Mouse (Mus musculus) limb, embryonic 15.5 days (tissue): ENCODE measurements around the gene Myo15b. TPM values are rescaled to one million over a fixed set of nuclear protein-coding genes. Genes with fewer than 3 reads are reported as not detected.

Source experiments
- ATAC-seq: fragments of 200-750 bp; cut with Nextera tagmentation; 2 replicates; pipeline ENCODE4 v1.8.0; 2017; ENCODE audit warnings: low read depth, moderate TSS enrichment; ENCODE audit not compliant: insufficient number of reproducible peaks, low FRiP score, low TSS enrichment
- H3K27ac ChIP-seq: fragments of 300-500 bp; sonication (generic); 2 replicates; pipeline ENCODE4 v1.5.1; 2015; ENCODE audit warnings: moderate library complexity, mild to moderate bottlenecking, inconsistent platforms
- H3K27me3 ChIP-seq: fragments of 300-500 bp; sonication (generic); 2 replicates; pipeline ENCODE4 v1.6.1; 2015; ENCODE audit warnings: inconsistent platforms
- H3K36me3 ChIP-seq: fragments of 300-500 bp; sonication (generic); 2 replicates; pipeline ENCODE4 v1.6.1; 2015; ENCODE audit warnings: inconsistent platforms
- H3K4me1 ChIP-seq: fragments of 300-500 bp; sonication (generic); 2 replicates; pipeline ENCODE4 v1.6.1; 2015; ENCODE audit warnings: inconsistent platforms
- H3K4me2 ChIP-seq: fragments of 300-500 bp; sonication (generic); 2 replicates; pipeline ENCODE4 v1.6.1; 2015; ENCODE audit warnings: mild to moderate bottlenecking, inconsistent platforms
- H3K4me3 ChIP-seq: fragments of 300-500 bp; sonication (generic); 2 replicates; pipeline ENCODE4 v1.5.1; 2015; ENCODE audit warnings: mild to moderate bottlenecking, inconsistent platforms
- H3K9ac ChIP-seq: fragments of 300-500 bp; sonication (generic); 2 replicates; pipeline ENCODE4 v1.6.1; 2015; ENCODE audit warnings: inconsistent platforms
- H3K9me3 ChIP-seq: fragments of 300-500 bp; sonication (generic); 2 replicates; pipeline ENCODE4 v1.6.1; 2016; ENCODE audit warnings: inconsistent platforms
- WGBS: fragments of 180-500 bp; shearing (Covaris S2); methylation state at CpG from one replicate; pipeline ENCODE4 v1.1.7; 2015; 5-methylcytosine and 5-hydroxymethylcytosine counted together
- polyA plus RNA-seq: library from polyadenylated mRNA; unstranded; fragments of >200 nt; fragmentation: Nextera tagmentation; extraction: Ambion mirVana; gene quantifications from 2 replicates; pipeline ENCODE4 v1.2.1, GENCODE M21; 2015

Gene Myo15b
- polyA plus RNA-seq, 1 experiment from 2014 or later = 0.47 TPM

GRCm38 (mm10) chr11:115933747-115934110, 75.5 kb downstream of the Myo15b start:
- peak overlapping the region; percentile 57 for H3K9ac ChIP-seq
- peak overlapping the region; percentile 79 for H3K4me2 ChIP-seq
- under 1% methylated on average over 16 of the region's 16 CpGs for WGBS
- H3K4me1 ChIP-seq = peaks cover 26% of the 10 kb centered on the region
- H3K27me3 ChIP-seq = no peaks in the 10 kb centered on the region
- H3K4me3 ChIP-seq = peak overlapping the region; percentile 61
- peaks cover 37% of the 10 kb centered on the region for H3K36me3 ChIP-seq
- ATAC-seq = 0 out of 2 replicates have a peak, but pooled peaks have one; percentile 22
- peak overlapping the region; percentile 3; the same call in 1 of the 2 replicates for H3K27ac ChIP-seq
- no peaks in the 10 kb centered on the region for H3K9me3 ChIP-seq

- no peak overlapping the region for H3K4me3 ChIP-seq
- H3K36me3 ChIP-seq = peaks cover 80% of the 10 kb centered on the region
- ATAC-seq = no peak
- H3K27me3 ChIP-seq = no peaks in the 10 kb centered on the region
- H3K9me3 ChIP-seq = no peaks in the 10 kb centered on the region
- 38% methylated on average over 6 of the region's 6 CpGs for WGBS
- peaks cover 2% of the 10 kb centered on the region for H3K4me1 ChIP-seq
- no peak overlapping the region for H3K9ac ChIP-seq
- H3K4me2 ChIP-seq = no peak overlapping the region
- H3K27ac ChIP-seq = no peak overlapping the region
Measured at GRCm38 (mm10) chr11:115939690-115940329, 81.6 kb downstream of the Myo15b start.

GRCm38 (mm10) chr11:115941980-115942379, 83.8 kb downstream of the Myo15b start:
- Histone ChIP-seq H3K4me3 (no peak overlapping the region), H3K36me3 (peaks cover 81% of the 10 kb centered on the region), H3K9me3 (no peaks in the 10 kb centered on the region), H3K4me2 (no peak overlapping the region), H3K27me3 (no peaks in the 10 kb centered on the region), H3K27ac (no peak overlapping the region), H3K9ac (no peak overlapping the region), H3K4me1 (peaks cover 6% of the 10 kb centered on the region; the same call in 1 of the 2 replicates)
- WGBS = 86% methylated on average over 7 of the region's 7 CpGs
- ATAC-seq = no peak

Other genes starting within 250 kb of the Myo15b start
- gene Mif4gd, start 245.4 kb upstream of the Myo15b start, polyA plus RNA-seq = 27.6 and 29.1 TPM in 2 replicates
- gene Slc25a19, start 230.1 kb upstream of the Myo15b start, polyA plus RNA-seq = 24.0 and 24.7 TPM in 2 replicates
- gene Grb2, start 149.8 kb upstream of the Myo15b start, polyA plus RNA-seq = 87.7 and 93.9 TPM in 2 replicates
- 23.6 and 28.1 TPM in 2 replicates for gene Tmem94, start 93.0 kb upstream of the Myo15b start, polyA plus RNA-seq
- gene Caskin2, start 44.8 kb upstream of the Myo15b start, polyA plus RNA-seq = 16.5 and 17.9 TPM in 2 replicates
- gene Tsen54, start 43.7 kb upstream of the Myo15b start, polyA plus RNA-seq = 29.5 and 31.3 TPM in 2 replicates
- gene Llgl2, start 34.4 kb upstream of the Myo15b start, polyA plus RNA-seq = 22.4 and 23.1 TPM in 2 replicates
- gene Smim5, start 41.6 kb downstream of the Myo15b start, polyA plus RNA-seq = 19.6 and 27.4 TPM in 2 replicates
- gene Smim6, start 53.6 kb downstream of the Myo15b start, polyA plus RNA-seq = 1.0 and 1.7 TPM in 2 replicates
- 31.3 and 36.1 TPM in 2 replicates for gene Sap30bp, start 74.9 kb downstream of the Myo15b start, polyA plus RNA-seq
- gene Recql5, start 75.1 kb downstream of the Myo15b start, polyA plus RNA-seq = 17.0 and 17.6 TPM in 2 replicates
- 14.7 and 15.7 TPM in 2 replicates for gene Itgb4, start 116.3 kb downstream of the Myo15b start, polyA plus RNA-seq
- gene Galk1, start 154.3 kb downstream of the Myo15b start, polyA plus RNA-seq = 174 and 194 TPM in 2 replicates
- 1,660 and 1,740 TPM in 2 replicates for gene H3f3b, start 169.6 kb downstream of the Myo15b start, polyA plus RNA-seq
- gene Unk, start 171.9 kb downstream of the Myo15b start, polyA plus RNA-seq = 34.7 and 35.1 TPM in 2 replicates
- gene Unc13d, start 219.6 kb downstream of the Myo15b start, polyA plus RNA-seq = 6.5 and 8.8 TPM in 2 replicates
- 61.6 and 75.5 TPM in 2 replicates for gene Wbp2, start 228.6 kb downstream of the Myo15b start, polyA plus RNA-seq